Mouse (Mus musculus) embryonic fibroblast, embryonic 13.5 days (primary cell): ENCODE results near the gene Ifna2.

Experiments used
- CTCF ChIP-seq: IDR thresholded peaks from 2 replicates; pipeline ENCODE4 v1.5.1; 2011; ENCODE audit warnings: mild to moderate bottlenecking, control low read depth, low read length, moderate library complexity, borderline replicate concordance; ENCODE audit not compliant: insufficient read depth
- POLR2A ChIP-seq: IDR thresholded peaks from 2 replicates; pipeline ENCODE4 v1.6.1; 2011; ENCODE audit warnings: low read depth, mild to moderate bottlenecking, control low read depth, low read length, moderate library complexity

DNA sequence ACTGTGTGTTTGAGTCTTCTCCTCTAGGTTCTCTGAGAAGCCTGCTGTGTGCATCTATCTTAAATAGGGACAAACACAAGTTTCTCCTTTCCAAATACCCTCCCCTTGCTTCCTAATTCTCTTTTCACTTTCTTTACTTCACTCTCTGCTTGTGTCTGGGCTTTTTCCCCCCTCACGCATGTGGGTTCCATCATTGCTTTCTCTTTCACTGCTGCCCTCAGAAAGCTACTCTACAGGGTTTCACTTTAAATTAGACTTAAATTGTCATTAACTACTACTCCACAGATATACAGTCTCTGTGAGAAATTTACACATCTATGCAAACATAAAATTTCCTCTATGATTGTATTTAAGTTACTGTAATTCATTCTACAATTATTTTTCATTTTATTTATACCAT, at the start of gene Ifna2:
- TF ChIP-seq CTCF, result no peak
- TF ChIP-seq POLR2A, result no peak
